Mouse (Mus musculus): ENCODE measurements around the gene Tnni3.

- no peak for TF ChIP-seq CTCF (IDR thresholded peaks at IDR 0.05; ENCODE audit: low read depth, low read length)
- no peak for TF ChIP-seq POLR2A (IDR thresholded peaks at IDR 0.05; ENCODE audit: insufficient read depth, low read length)
- no peak for TF ChIP-seq EP300 (IDR thresholded peaks at IDR 0.05; ENCODE audit: insufficient read depth, low read depth, low read length)
These were observed 21.5 kb downstream of the Tnni3 start for GRCm38 (mm10) chr7:4502421-4503090.

Data from ES-Bruce4 (cell line).